Mouse (Mus musculus): ENCODE results near the gene H2-D1. TPM values are rescaled to one million over a fixed set of nuclear protein-coding genes. Genes with fewer than 3 reads are reported as not detected.
A peak's percentile ranks its signal among the peaks of the same experiment; 100 is the strongest.
"Not testable (repeated sequence)": the region's sequence is repeated elsewhere in the genome, so short reads cannot be mapped to it uniquely, and the experiment has no call there.

The H2-D1 gene
- polyA plus RNA-seq, 1 experiment from 2014 or later: 23.1 TPM

- DNase-seq (ENCODE audit: low spot score): no peak
- Histone ChIP-seq H3K27me3 (ENCODE audit: low read depth, poor library complexity, severe bottlenecking) (no peaks in the 10 kb centered on the region), H3K4me1 (peaks cover 31% of the 10 kb centered on the region), H3K4me3 (peak within 1 kb of the TSS; percentile 66), H3K27ac (peak within 1 kb of the TSS; percentile 96), H3K9me3 (replicated peaks) (no peaks in the 10 kb centered on the region), H3K36me3 (peaks cover 52% of the 10 kb centered on the region)
- WGBS: 88% methylated on average over 18 of the region's 18 CpGs
Observed at GRCm38 (mm10) chr17:35233114-35233980, 29.2 kb upstream of the H2-D1 start, which contains the start of gene Atp6v1g2. TSS of gene Atp6v1g2 (plus strand) at chr17:35233660.

- not testable (repeated sequence) for H3K9me3 ChIP-seq (replicated peaks); H3K27me3 ChIP-seq (ENCODE audit: low read depth, poor library complexity, severe bottlenecking); DNase-seq (ENCODE audit: low spot score)
- peaks cover 44% of the 10 kb centered on the region for H3K36me3 ChIP-seq
- peak overlapping the region; percentile 96; the same call in 1 of the 2 replicates for H3K27ac ChIP-seq
- WGBS: 94% methylated on average over 7 of the region's 7 CpGs
- peak overlapping the region; percentile 66 for H3K4me3 ChIP-seq
- H3K4me1 ChIP-seq: peaks cover 31% of the 10 kb centered on the region
Observed at GRCm38 (mm10) chr17:35234090-35234489, 28.4 kb upstream of the H2-D1 start.

- peak; percentile 79 for DNase-seq (ENCODE audit: low spot score)
- Histone ChIP-seq H3K9me3 (replicated peaks) (no peaks in the 10 kb centered on the region), H3K4me1 (peaks cover 31% of the 10 kb centered on the region), H3K4me3 (peak overlapping the region; percentile 66), H3K27ac (peak overlapping the region; percentile 96), H3K27me3 (ENCODE audit: low read depth, poor library complexity, severe bottlenecking) (no peaks in the 10 kb centered on the region), H3K36me3 (peaks cover 36% of the 10 kb centered on the region)
- 7% methylated on average over 31 of the region's 31 CpGs for WGBS
Observed at GRCm38 (mm10) chr17:35234903-35235302, 27.6 kb upstream of the H2-D1 start.

- Histone ChIP-seq H3K4me3 (peak within 1 kb of the TSS; percentile 66), H3K9me3 (replicated peaks) (no peaks in the 10 kb centered on the region), H3K27ac (peak within 1 kb of the TSS; percentile 96), H3K27me3 (ENCODE audit: low read depth, poor library complexity, severe bottlenecking) (no peaks in the 10 kb centered on the region), H3K36me3 (peaks cover 27% of the 10 kb centered on the region), H3K4me1 (peaks cover 39% of the 10 kb centered on the region)
- DNase-seq (ENCODE audit: low spot score): peak; percentile 88
- under 1% methylated on average over 35 of the region's 35 CpGs for WGBS
Observed at GRCm38 (mm10) chr17:35235614-35236389, 26.7 kb upstream of the H2-D1 start, which contains the start of gene Nfkbil1. TSS of gene Nfkbil1 (minus strand) at chr17:35235792.

- H3K27me3 ChIP-seq (ENCODE audit: low read depth, poor library complexity, severe bottlenecking): no peaks in the 10 kb centered on the region
- H3K27ac ChIP-seq: peak overlapping the region; percentile 96
- H3K9me3 ChIP-seq (replicated peaks): no peaks in the 10 kb centered on the region
- DNase-seq (ENCODE audit: low spot score): peak; percentile 99
- H3K36me3 ChIP-seq: peaks cover 22% of the 10 kb centered on the region
- H3K4me1 ChIP-seq: peaks cover 42% of the 10 kb centered on the region
- peak overlapping the region; percentile 66 for H3K4me3 ChIP-seq
- WGBS: 2% methylated on average over 18 of the region's 18 CpGs
Observed at GRCm38 (mm10) chr17:35236390-35236746, 26.2 kb upstream of the H2-D1 start.

GRCm38 (mm10) chr17:35236996-35237395, 25.5 kb upstream of the H2-D1 start:
- Histone ChIP-seq H3K4me3 (peak overlapping the region; percentile 66; the same call in 1 of the 2 replicates), H3K27me3 (ENCODE audit: low read depth, poor library complexity, severe bottlenecking) (no peaks in the 10 kb centered on the region), H3K27ac (no peak overlapping the region), H3K36me3 (peaks cover 21% of the 10 kb centered on the region), H3K9me3 (replicated peaks) (no peaks in the 10 kb centered on the region), H3K4me1 (peaks cover 39% of the 10 kb centered on the region)
- DNase-seq (ENCODE audit: low spot score): no peak
- WGBS: 70% methylated on average over 9 of the region's 9 CpGs

- Histone ChIP-seq H3K4me1 (peaks cover 36% of the 10 kb centered on the region), H3K9me3 (replicated peaks) (no peaks in the 10 kb centered on the region), H3K27ac (no peak overlapping the region), H3K27me3 (ENCODE audit: low read depth, poor library complexity, severe bottlenecking) (no peaks in the 10 kb centered on the region), H3K36me3 (peaks cover 18% of the 10 kb centered on the region), H3K4me3 (no peak overlapping the region)
- DNase-seq (ENCODE audit: low spot score): no peak
- WGBS: 88% methylated on average over 12 of the region's 12 CpGs
Observed at GRCm38 (mm10) chr17:35237504-35237903, 25.0 kb upstream of the H2-D1 start.

GRCm38 (mm10) chr17:35239700-35240099, 22.8 kb upstream of the H2-D1 start:
- WGBS: 84% methylated on average over 5 of the region's 5 CpGs
- H3K4me3 ChIP-seq: no peak overlapping the region
- H3K27me3 ChIP-seq (ENCODE audit: low read depth, poor library complexity, severe bottlenecking): no peaks in the 10 kb centered on the region
- DNase-seq (ENCODE audit: low spot score): no peak
- H3K9me3 ChIP-seq (replicated peaks): no peaks in the 10 kb centered on the region
- no peak overlapping the region for H3K27ac ChIP-seq
- H3K36me3 ChIP-seq: peaks cover 25% of the 10 kb centered on the region
- peaks cover 42% of the 10 kb centered on the region for H3K4me1 ChIP-seq

- Histone ChIP-seq H3K27ac (peak overlapping the region; percentile 100), H3K4me1 (peaks cover 41% of the 10 kb centered on the region), H3K36me3 (peaks cover 35% of the 10 kb centered on the region), H3K4me3 (peak overlapping the region; percentile 99), H3K27me3 (ENCODE audit: low read depth, poor library complexity, severe bottlenecking) (no peaks in the 10 kb centered on the region), H3K9me3 (replicated peaks) (no peaks in the 10 kb centered on the region)
- DNase-seq (ENCODE audit: low spot score): no peak
- WGBS: 25% methylated on average over 12 of the region's 12 CpGs
Observed at GRCm38 (mm10) chr17:35240384-35241304, 21.9 kb upstream of the H2-D1 start.

- no peaks in the 10 kb centered on the region for H3K27me3 ChIP-seq (ENCODE audit: low read depth, poor library complexity, severe bottlenecking)
- under 1% methylated on average over 69 of the region's 69 CpGs for WGBS
- peak within 1 kb of the TSS; percentile 99 for H3K4me3 ChIP-seq
- H3K9me3 ChIP-seq (replicated peaks): no peaks in the 10 kb centered on the region
- H3K36me3 ChIP-seq: peaks cover 43% of the 10 kb centered on the region
- peak; percentile 97 for DNase-seq (ENCODE audit: low spot score)
- peaks cover 37% of the 10 kb centered on the region for H3K4me1 ChIP-seq
- H3K27ac ChIP-seq: peak within 1 kb of the TSS; percentile 100
Observed at GRCm38 (mm10) chr17:35241305-35242014, 21.1 kb upstream of the H2-D1 start, which contains the start of gene Ddx39b. TSS of gene Ddx39b (plus strand) at chr17:35241746.

- peak overlapping the region; percentile 99 for H3K4me3 ChIP-seq
- peak; percentile 71 for DNase-seq (ENCODE audit: low spot score)
- no peaks in the 10 kb centered on the region for H3K9me3 ChIP-seq (replicated peaks)
- H3K27ac ChIP-seq: peak overlapping the region; percentile 100
- H3K36me3 ChIP-seq: peaks cover 50% of the 10 kb centered on the region
- H3K27me3 ChIP-seq (ENCODE audit: low read depth, poor library complexity, severe bottlenecking): no peaks in the 10 kb centered on the region
- H3K4me1 ChIP-seq: peaks cover 36% of the 10 kb centered on the region
- under 1% methylated on average over 55 of the region's 55 CpGs for WGBS
Observed at GRCm38 (mm10) chr17:35242015-35242941, 20.3 kb upstream of the H2-D1 start.
